Mouse (Mus musculus): Measurements from ENCODE around the gene Thada. TPM values are rescaled to one million over a fixed set of nuclear protein-coding genes. Genes with fewer than 3 reads are reported as not detected.

Gene Thada
- polyA plus RNA-seq, 1 experiment from 2014 or later, result 9.2 TPM

- no peaks in the 10 kb centered on the region for H3K27me3 ChIP-seq (ENCODE audit: insufficient read depth, poor library complexity, severe bottlenecking)
- H3K36me3 ChIP-seq, result peaks cover 22% of the 10 kb centered on the region
- no peak for DNase-seq (ENCODE audit: low spot score)
- H3K27ac ChIP-seq, result no peak overlapping the region
- H3K4me1 ChIP-seq, result no peaks in the 10 kb centered on the region
- H3K9me3 ChIP-seq, result no peaks in the 10 kb centered on the region
- WGBS, result 84% methylated on average over 6 of the region's 6 CpGs
- no peak overlapping the region for H3K4me3 ChIP-seq
Measured at GRCm38 (mm10) chr17:84342299-84342817, 123.6 kb downstream of the Thada start.

GRCm38 (mm10) chr17:84341686-84342085, 124.3 kb downstream of the Thada start:
- H3K36me3 ChIP-seq, result peaks cover 21% of the 10 kb centered on the region
- no peaks in the 10 kb centered on the region for H3K4me1 ChIP-seq
- no peaks in the 10 kb centered on the region for H3K9me3 ChIP-seq
- no peak overlapping the region for H3K27ac ChIP-seq
- no peaks in the 10 kb centered on the region for H3K27me3 ChIP-seq (ENCODE audit: insufficient read depth, poor library complexity, severe bottlenecking)
- no peak for DNase-seq (ENCODE audit: low spot score)
- H3K4me3 ChIP-seq, result no peak overlapping the region
- 74% methylated on average over 2 of the region's 2 CpGs for whole genome bisulfite sequencing

- no peaks in the 10 kb centered on the region for H3K9me3 ChIP-seq
- no peak for DNase-seq (ENCODE audit: low spot score)
- H3K4me3 ChIP-seq, result no peak overlapping the region
- no peaks in the 10 kb centered on the region for H3K27me3 ChIP-seq (ENCODE audit: insufficient read depth, poor library complexity, severe bottlenecking)
- H3K36me3 ChIP-seq, result peaks cover 17% of the 10 kb centered on the region
- no peak overlapping the region for H3K27ac ChIP-seq
- 90% methylated on average over 3 of the region's 3 CpGs for WGBS
- no peaks in the 10 kb centered on the region for H3K4me1 ChIP-seq
Measured at GRCm38 (mm10) chr17:84340574-84340973, 125.4 kb downstream of the Thada start.

GRCm38 (mm10) chr17:84335996-84336395, 130.0 kb downstream of the Thada start:
- WGBS, result 78% methylated on average over 1 of the region's 1 CpGs

GRCm38 (mm10) chr17:84335076-84335475, 130.9 kb downstream of the Thada start:
- Histone ChIP-seq H3K9me3 (no peaks in the 10 kb centered on the region), H3K4me3 (no peak overlapping the region), H3K4me1 (no peaks in the 10 kb centered on the region), H3K27ac (no peak overlapping the region), H3K36me3 (peaks cover 20% of the 10 kb centered on the region), H3K27me3 (ENCODE audit: insufficient read depth, poor library complexity, severe bottlenecking) (no peaks in the 10 kb centered on the region)
- WGBS, result 86% methylated on average over 3 of the region's 3 CpGs
- DNase-seq (ENCODE audit: low spot score), result no peak

More at GRCm38 (mm10) chr17:84335996-84336395, 130.0 kb downstream of the Thada start:
- Histone ChIP-seq H3K27ac (no peak overlapping the region), H3K9me3 (no peaks in the 10 kb centered on the region), H3K4me1 (no peaks in the 10 kb centered on the region), H3K27me3 (ENCODE audit: insufficient read depth, poor library complexity, severe bottlenecking) (no peaks in the 10 kb centered on the region), H3K4me3 (no peak overlapping the region), H3K36me3 (peaks cover 23% of the 10 kb centered on the region)
- no peak for DNase-seq (ENCODE audit: low spot score)

- H3K27ac ChIP-seq, result no peak overlapping the region
- H3K4me3 ChIP-seq, result no peak overlapping the region
- no peaks in the 10 kb centered on the region for H3K9me3 ChIP-seq
- H3K36me3 ChIP-seq, result peaks cover 20% of the 10 kb centered on the region
- no peaks in the 10 kb centered on the region for H3K27me3 ChIP-seq (ENCODE audit: insufficient read depth, poor library complexity, severe bottlenecking)
- no peak for DNase-seq (ENCODE audit: low spot score)
- H3K4me1 ChIP-seq, result no peaks in the 10 kb centered on the region
- WGBS, result 75% methylated on average over 5 of the region's 5 CpGs
Measured at GRCm38 (mm10) chr17:84334241-84335014, 131.6 kb downstream of the Thada start.

- H3K9me3 ChIP-seq, result no peaks in the 10 kb centered on the region
- no peak overlapping the region for H3K27ac ChIP-seq
- peaks cover 20% of the 10 kb centered on the region for H3K36me3 ChIP-seq
- WGBS, result 90% methylated on average over 5 of the region's 5 CpGs
- no peaks in the 10 kb centered on the region for H3K4me1 ChIP-seq
- DNase-seq (ENCODE audit: low spot score), result no peak
- no peaks in the 10 kb centered on the region for H3K27me3 ChIP-seq (ENCODE audit: insufficient read depth, poor library complexity, severe bottlenecking)
- no peak overlapping the region for H3K4me3 ChIP-seq
Measured at GRCm38 (mm10) chr17:84332940-84333339, 133.1 kb downstream of the Thada start.

GRCm38 (mm10) chr17:84330986-84331385, 135.0 kb downstream of the Thada start:
- Histone ChIP-seq H3K9me3 (no peaks in the 10 kb centered on the region), H3K27ac (0 out of 2 replicates have a peak overlapping the region, but pooled peaks have one; percentile 6), H3K4me1 (peaks cover 5% of the 10 kb centered on the region), H3K36me3 (peaks cover 18% of the 10 kb centered on the region), H3K4me3 (no peak overlapping the region), H3K27me3 (ENCODE audit: insufficient read depth, poor library complexity, severe bottlenecking) (no peaks in the 10 kb centered on the region)
- DNase-seq (ENCODE audit: low spot score), result no peak
- WGBS, result 82% methylated on average over 8 of the region's 8 CpGs

GRCm38 (mm10) chr17:84330506-84330905, 135.5 kb downstream of the Thada start:
- Histone ChIP-seq H3K36me3 (peaks cover 16% of the 10 kb centered on the region), H3K4me1 (peaks cover 7% of the 10 kb centered on the region), H3K4me3 (no peak overlapping the region), H3K27me3 (ENCODE audit: insufficient read depth, poor library complexity, severe bottlenecking) (no peaks in the 10 kb centered on the region), H3K9me3 (no peaks in the 10 kb centered on the region), H3K27ac (no peak overlapping the region)
- 83% methylated on average over 6 of the region's 6 CpGs for WGBS
- no peak for DNase-seq (ENCODE audit: low spot score)

- Histone ChIP-seq H3K4me1 (peaks cover 7% of the 10 kb centered on the region), H3K27me3 (ENCODE audit: insufficient read depth, poor library complexity, severe bottlenecking) (no peaks in the 10 kb centered on the region), H3K9me3 (no peaks in the 10 kb centered on the region), H3K36me3 (peaks cover 16% of the 10 kb centered on the region), H3K4me3 (no peak overlapping the region), H3K27ac (no peak overlapping the region)
- WGBS, result 82% methylated on average over 4 of the region's 4 CpGs
- DNase-seq (ENCODE audit: low spot score), result no peak
Measured at GRCm38 (mm10) chr17:84329906-84330470, 136.0 kb downstream of the Thada start.

- H3K36me3 ChIP-seq, result peaks cover 14% of the 10 kb centered on the region
- no peaks in the 10 kb centered on the region for H3K27me3 ChIP-seq (ENCODE audit: insufficient read depth, poor library complexity, severe bottlenecking)
- H3K4me3 ChIP-seq, result no peak overlapping the region
- 70% methylated on average over 2 of the region's 2 CpGs for WGBS
- DNase-seq (ENCODE audit: low spot score), result no peak
- peaks cover 7% of the 10 kb centered on the region for H3K4me1 ChIP-seq
- H3K27ac ChIP-seq, result no peak overlapping the region
- H3K9me3 ChIP-seq, result no peaks in the 10 kb centered on the region
Measured at GRCm38 (mm10) chr17:84328526-84328925, 137.5 kb downstream of the Thada start.

- Histone ChIP-seq H3K27ac (no peak overlapping the region), H3K9me3 (no peaks in the 10 kb centered on the region), H3K27me3 (ENCODE audit: insufficient read depth, poor library complexity, severe bottlenecking) (no peaks in the 10 kb centered on the region), H3K36me3 (peaks cover 12% of the 10 kb centered on the region; the same call in 1 of the 2 replicates), H3K4me1 (peaks cover 7% of the 10 kb centered on the region), H3K4me3 (no peak overlapping the region)
- 87% methylated on average over 12 of the region's 12 CpGs for WGBS
- no peak for DNase-seq (ENCODE audit: low spot score)
Measured at GRCm38 (mm10) chr17:84327051-84327925, 138.7 kb downstream of the Thada start.
